Mouse (Mus musculus): ENCODE results near the gene Piwil1. TPM values are rescaled to one million over a fixed set of nuclear protein-coding genes. Genes with fewer than 3 reads are reported as not detected.
"Not testable (repeated sequence)": the region's sequence is repeated elsewhere in the genome, so short reads cannot be mapped to it uniquely, and the experiment has no call there.

Gene Piwil1
- polyA plus RNA-seq, 1 experiment from 2014 or later: not detected

- no peak for ATAC-seq (replicated peaks; ENCODE audit: low FRiP score, low read depth)
These were observed 12.8 kb downstream of the Piwil1 start for GRCm38 (mm10) chr5:128715171-128715570.

GRCm38 (mm10) chr5:128720461-128720860 lies 18.1 kb downstream of the Piwil1 start:
- WGBS: 89% methylated on average over 11 of the region's 11 CpGs
- not testable (repeated sequence) for H3K4me3 ChIP-seq (replicated peaks; ENCODE audit: low read depth, low read length); H3K9ac ChIP-seq (ENCODE audit: low read depth, low read length); ATAC-seq (replicated peaks; ENCODE audit: low FRiP score, low read depth); H3K36me3 ChIP-seq (ENCODE audit: insufficient read depth, low read length); H3K27ac ChIP-seq; H3K27me3 ChIP-seq (ENCODE audit: insufficient read depth, low read length); DNase-seq (ENCODE audit: low spot score); H3K9me3 ChIP-seq (replicated peaks; ENCODE audit: low read length); H3K4me2 ChIP-seq (ENCODE audit: low read length); H3K4me1 ChIP-seq (replicated peaks; ENCODE audit: insufficient read depth, low read length)

More at GRCm38 (mm10) chr5:128715171-128715570, 12.8 kb downstream of the Piwil1 start:
- Histone ChIP-seq H3K9ac (ENCODE audit: low read depth, low read length) (no peak overlapping the region), H3K27ac (no peak overlapping the region), H3K4me2 (ENCODE audit: low read length) (no peak overlapping the region), H3K36me3 (ENCODE audit: insufficient read depth, low read length) (no peaks in the 10 kb centered on the region), H3K4me1 (replicated peaks; ENCODE audit: insufficient read depth, low read length) (no peaks in the 10 kb centered on the region), H3K4me3 (replicated peaks; ENCODE audit: low read depth, low read length) (no peak overlapping the region), H3K9me3 (replicated peaks; ENCODE audit: low read length) (no peaks in the 10 kb centered on the region), H3K27me3 (ENCODE audit: insufficient read depth, low read length) (no peaks in the 10 kb centered on the region)
- TF ChIP-seq CTCF (IDR thresholded peaks at IDR 0.05; ENCODE audit: low read depth): no peak
- DNase-seq (ENCODE audit: low spot score): no peak
- 85% methylated on average over 16 of the region's 16 CpGs for WGBS

- no peaks in the 10 kb centered on the region for H3K36me3 ChIP-seq (ENCODE audit: insufficient read depth, low read length)
- H3K27ac ChIP-seq: no peak overlapping the region
- H3K4me3 ChIP-seq (replicated peaks; ENCODE audit: low read depth, low read length): no peak overlapping the region
- no peaks in the 10 kb centered on the region for H3K9me3 ChIP-seq (replicated peaks; ENCODE audit: low read length)
- H3K27me3 ChIP-seq (ENCODE audit: insufficient read depth, low read length): no peaks in the 10 kb centered on the region
- no peak for ATAC-seq (replicated peaks; ENCODE audit: low FRiP score, low read depth)
- no peak overlapping the region for H3K9ac ChIP-seq (ENCODE audit: low read depth, low read length)
- TF ChIP-seq CTCF (IDR thresholded peaks at IDR 0.05; ENCODE audit: low read depth): peak; percentile 57
- H3K4me1 ChIP-seq (replicated peaks; ENCODE audit: insufficient read depth, low read length): no peaks in the 10 kb centered on the region
- 74% methylated on average over 5 of the region's 5 CpGs for WGBS
- no peak overlapping the region for H3K4me2 ChIP-seq (ENCODE audit: low read length)
- DNase-seq (ENCODE audit: low spot score): peak; percentile 15
These were observed 27.0 kb downstream of the Piwil1 start for GRCm38 (mm10) chr5:128729341-128729740.

- no peaks in the 10 kb centered on the region for H3K4me1 ChIP-seq (replicated peaks; ENCODE audit: insufficient read depth, low read length)
- H3K4me3 ChIP-seq (replicated peaks; ENCODE audit: low read depth, low read length): no peak overlapping the region
- ATAC-seq (replicated peaks; ENCODE audit: low FRiP score, low read depth) (no peak), DNase-seq (ENCODE audit: low spot score) (peak; percentile 43)
- no peaks in the 10 kb centered on the region for H3K36me3 ChIP-seq (ENCODE audit: insufficient read depth, low read length)
- no peak overlapping the region for H3K9ac ChIP-seq (ENCODE audit: low read depth, low read length)
- H3K4me2 ChIP-seq (ENCODE audit: low read length): no peak overlapping the region
- TF ChIP-seq CTCF (IDR thresholded peaks at IDR 0.05; ENCODE audit: low read depth): peak; percentile 76
- H3K27ac ChIP-seq: no peak overlapping the region
- WGBS: 32% methylated on average over 5 of the region's 5 CpGs
- H3K9me3 ChIP-seq (replicated peaks; ENCODE audit: low read length): no peaks in the 10 kb centered on the region
- no peaks in the 10 kb centered on the region for H3K27me3 ChIP-seq (ENCODE audit: insufficient read depth, low read length)
These were observed 28.3 kb downstream of the Piwil1 start for GRCm38 (mm10) chr5:128730634-128731033.

- H3K27ac ChIP-seq: no peak overlapping the region
- peak; percentile 17 for DNase-seq (ENCODE audit: low spot score)
- no peaks in the 10 kb centered on the region for H3K36me3 ChIP-seq (ENCODE audit: insufficient read depth, low read length)
- H3K27me3 ChIP-seq (ENCODE audit: insufficient read depth, low read length): no peaks in the 10 kb centered on the region
- TF ChIP-seq CTCF (IDR thresholded peaks at IDR 0.05; ENCODE audit: low read depth): peak; percentile 57
- H3K4me2 ChIP-seq (ENCODE audit: low read length): no peak overlapping the region
- WGBS: 73% methylated on average over 11 of the region's 11 CpGs
- H3K9me3 ChIP-seq (replicated peaks; ENCODE audit: low read length): no peaks in the 10 kb centered on the region
- H3K4me3 ChIP-seq (replicated peaks; ENCODE audit: low read depth, low read length): no peak overlapping the region
- no peak for ATAC-seq (replicated peaks; ENCODE audit: low FRiP score, low read depth)
- H3K4me1 ChIP-seq (replicated peaks; ENCODE audit: insufficient read depth, low read length): no peaks in the 10 kb centered on the region
- no peak overlapping the region for H3K9ac ChIP-seq (ENCODE audit: low read depth, low read length)
These were observed 30.2 kb downstream of the Piwil1 start for GRCm38 (mm10) chr5:128732416-128733014.

GRCm38 (mm10) chr5:128733955-128734354 lies 31.6 kb downstream of the Piwil1 start:
- WGBS: 4% methylated on average over 6 of the region's 6 CpGs
- ATAC-seq (replicated peaks; ENCODE audit: low FRiP score, low read depth): no peak

GRCm38 (mm10) chr5:128735921-128736320 lies 33.6 kb downstream of the Piwil1 start:
- Histone ChIP-seq H3K27me3 (ENCODE audit: insufficient read depth, low read length) (no peaks in the 10 kb centered on the region), H3K9me3 (replicated peaks; ENCODE audit: low read length) (no peaks in the 10 kb centered on the region), H3K4me3 (replicated peaks; ENCODE audit: low read depth, low read length) (no peak overlapping the region), H3K27ac (no peak overlapping the region), H3K36me3 (ENCODE audit: insufficient read depth, low read length) (no peaks in the 10 kb centered on the region), H3K4me2 (ENCODE audit: low read length) (no peak overlapping the region), H3K9ac (ENCODE audit: low read depth, low read length) (no peak overlapping the region), H3K4me1 (replicated peaks; ENCODE audit: insufficient read depth, low read length) (no peaks in the 10 kb centered on the region)
- TF ChIP-seq CTCF (IDR thresholded peaks at IDR 0.05; ENCODE audit: low read depth): no peak
- ATAC-seq (replicated peaks; ENCODE audit: low FRiP score, low read depth) (no peak), DNase-seq (ENCODE audit: low spot score) (no peak)
- WGBS: 77% methylated on average over 22 of the region's 22 CpGs

More at GRCm38 (mm10) chr5:128733955-128734354, 31.6 kb downstream of the Piwil1 start:
- no peaks in the 10 kb centered on the region for H3K9me3 ChIP-seq (replicated peaks; ENCODE audit: low read length)
- no peak overlapping the region for H3K4me2 ChIP-seq (ENCODE audit: low read length)
- no peak overlapping the region for H3K9ac ChIP-seq (ENCODE audit: low read depth, low read length)
- peak; percentile 94 for TF ChIP-seq CTCF (IDR thresholded peaks at IDR 0.05; ENCODE audit: low read depth)
- H3K4me3 ChIP-seq (replicated peaks; ENCODE audit: low read depth, low read length): no peak overlapping the region
- no peaks in the 10 kb centered on the region for H3K27me3 ChIP-seq (ENCODE audit: insufficient read depth, low read length)
- no peak overlapping the region for H3K27ac ChIP-seq
- H3K36me3 ChIP-seq (ENCODE audit: insufficient read depth, low read length): no peaks in the 10 kb centered on the region
- H3K4me1 ChIP-seq (replicated peaks; ENCODE audit: insufficient read depth, low read length): no peaks in the 10 kb centered on the region
- peak; percentile 82 for DNase-seq (ENCODE audit: low spot score)
